Mouse (Mus musculus): Measurements from ENCODE around the gene Far2.

GRCm38 (mm10) chr6:148205134-148205533 lies 158.1 kb downstream of the Far2 start:
- TF ChIP-seq CTCF (IDR thresholded peaks at IDR 0.05; ENCODE audit: borderline replicate concordance, insufficient read depth, low read length) = no peak
- no peak for TF ChIP-seq POLR2A (IDR thresholded peaks at IDR 0.05; ENCODE audit: low read depth, low read length)
